Mouse (Mus musculus) megakaryocyte, embryonic 14.5 days (primary cell): ENCODE results near the gene Draxin.

ENCODE experiments used
- FLI1 ChIP-seq: IDR thresholded peaks from 2 replicates; pipeline ENCODE4 v1.6.1; 2012; ENCODE audit warnings: low read length, inconsistent platforms, mixed read lengths
- GATA1 ChIP-seq: IDR thresholded peaks from 3 replicates; pipeline ENCODE4 v1.6.1; 2012; ENCODE audit warnings: mixed read lengths, low read length, inconsistent platforms, borderline replicate concordance

DNA sequence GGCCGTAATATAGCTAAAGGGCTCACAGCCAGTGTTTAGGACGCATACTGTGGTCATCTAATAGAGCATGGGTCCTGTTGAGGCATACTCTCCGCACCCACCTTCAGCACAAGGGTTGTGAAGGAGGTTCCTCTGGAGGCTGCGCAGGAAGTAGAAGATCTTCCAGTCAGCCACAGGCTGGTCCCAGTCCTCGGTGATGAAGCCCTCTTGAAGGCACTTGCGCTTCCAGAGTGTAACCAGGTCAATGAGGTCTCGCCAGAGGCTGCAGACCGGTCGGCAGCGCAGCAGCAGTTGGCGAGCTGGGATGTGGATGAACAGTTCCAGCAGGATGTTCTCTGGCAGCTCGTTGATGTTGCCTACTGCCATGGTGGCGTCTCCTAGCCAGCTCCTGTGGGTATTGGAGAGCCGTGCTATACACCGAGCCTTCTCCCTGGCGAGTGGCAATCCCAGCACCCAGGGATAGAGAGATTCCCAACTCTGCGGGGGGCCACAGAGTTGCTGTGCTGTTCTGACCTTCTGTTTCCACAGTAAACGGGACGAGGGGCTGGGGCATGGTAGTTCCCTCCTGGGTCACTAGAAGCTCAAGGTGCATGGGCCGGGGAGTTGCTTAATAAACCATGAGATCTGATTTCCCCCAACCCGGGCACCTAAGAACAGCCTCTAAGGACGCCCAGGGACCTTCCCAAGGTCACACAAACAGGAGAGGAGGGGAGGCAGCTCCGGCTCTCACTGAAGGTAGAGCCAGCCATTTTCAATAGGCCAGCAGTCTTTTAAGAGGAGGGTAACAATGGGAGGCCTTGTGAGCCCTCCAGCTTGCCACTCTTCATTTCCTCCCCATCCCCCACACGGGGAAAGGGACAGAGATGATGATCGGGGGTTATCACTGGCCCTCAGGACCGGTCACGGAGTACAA lies 28.2 kb upstream of the Draxin start:
- no peak for TF ChIP-seq GATA1
- TF ChIP-seq FLI1, result no peak
